Mouse (Mus musculus) gonadal fat pad, adult 2 months (tissue): Measurements from ENCODE around the gene Mdh1b. TPM values are rescaled to one million over a fixed set of nuclear protein-coding genes. Genes with fewer than 3 reads are reported as not detected.

Experiments used
- DNase-seq: peaks from one replicate; pipeline ENCODE4 v3.0.0-alpha.2; 2012; ENCODE audit warnings: low read depth
- polyA plus RNA-seq: library from polyadenylated mRNA; depleted of rRNA; stranded (reverse); fragments of >200 nt; gene quantifications from 2 replicates; pipeline ENCODE4 v1.2.3, GENCODE M21; 2012; rRNA removed

The Mdh1b gene
- polyA plus RNA-seq: 0.26 and 0.49 TPM in 2 replicates

DNA sequence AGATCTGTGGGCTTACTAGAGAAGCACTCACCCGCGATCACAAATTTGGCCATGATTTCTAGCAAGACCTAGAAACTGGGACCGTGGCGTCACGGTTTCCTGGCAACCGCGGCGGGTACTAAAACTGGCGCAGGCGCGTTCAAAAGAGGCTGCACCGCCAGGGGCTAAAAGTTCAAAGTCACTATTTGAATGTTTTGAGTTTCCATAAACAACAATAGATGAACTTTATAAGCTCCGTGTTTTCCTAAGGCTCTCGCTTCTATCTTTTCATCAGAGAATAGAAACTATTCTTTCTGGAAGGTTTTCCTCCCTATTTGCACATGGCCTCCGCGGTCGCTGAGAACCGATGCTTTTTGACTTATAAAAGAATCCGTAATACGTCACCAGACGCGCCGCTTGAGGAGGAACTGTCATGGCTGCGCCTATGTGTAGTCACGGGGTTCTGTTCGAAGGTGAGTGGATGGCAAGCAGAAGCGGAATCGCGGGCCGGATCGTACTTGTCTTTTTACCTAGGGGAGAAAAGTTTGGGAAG, at the start of gene Mdh1b, which contains the start of gene Fastkd2:
Mdh1b (minus strand) TSS at position 79 of the 532 bp plus-strand sequence.
Fastkd2 (plus strand) TSS at position 375 of the 532 bp plus-strand sequence.
- peak; percentile 71 for DNase-seq

DNA sequence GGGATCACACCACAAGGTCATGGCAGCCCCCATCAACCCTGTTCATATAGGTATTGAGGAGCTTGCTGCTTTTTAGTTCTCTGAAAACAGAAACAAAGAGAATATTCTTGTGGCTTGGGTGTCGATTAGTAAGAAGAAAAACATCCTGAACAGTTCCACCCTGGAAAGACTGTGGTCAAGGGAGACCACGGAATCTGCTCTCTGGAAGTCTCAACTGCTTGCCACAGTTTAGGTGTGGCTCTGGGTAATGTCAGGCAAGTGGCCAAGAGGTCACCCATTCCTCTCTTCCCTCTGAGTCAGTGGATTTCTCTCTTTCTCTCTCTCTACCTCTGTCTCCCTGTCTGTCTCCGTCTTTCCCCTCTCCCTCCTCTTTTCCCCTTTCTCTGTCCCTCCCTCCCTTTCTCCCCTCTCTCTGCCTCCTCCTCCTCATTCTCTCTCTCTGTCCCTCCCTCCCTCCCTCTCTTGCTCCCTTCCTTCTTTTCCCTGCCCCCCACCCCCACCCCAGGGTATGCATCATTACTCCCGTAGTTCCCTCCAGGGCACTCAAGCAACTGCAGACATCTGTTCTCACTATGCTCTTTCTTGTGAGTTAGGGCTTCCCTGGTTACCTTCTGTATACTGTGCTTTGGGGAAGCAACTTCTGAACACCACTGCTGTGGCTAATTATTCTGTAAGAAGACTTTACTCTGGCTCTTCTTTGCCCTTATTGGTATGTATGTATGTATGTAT, 46.9 kb upstream of the Mdh1b start:
- DNase-seq: no peak

DNA sequence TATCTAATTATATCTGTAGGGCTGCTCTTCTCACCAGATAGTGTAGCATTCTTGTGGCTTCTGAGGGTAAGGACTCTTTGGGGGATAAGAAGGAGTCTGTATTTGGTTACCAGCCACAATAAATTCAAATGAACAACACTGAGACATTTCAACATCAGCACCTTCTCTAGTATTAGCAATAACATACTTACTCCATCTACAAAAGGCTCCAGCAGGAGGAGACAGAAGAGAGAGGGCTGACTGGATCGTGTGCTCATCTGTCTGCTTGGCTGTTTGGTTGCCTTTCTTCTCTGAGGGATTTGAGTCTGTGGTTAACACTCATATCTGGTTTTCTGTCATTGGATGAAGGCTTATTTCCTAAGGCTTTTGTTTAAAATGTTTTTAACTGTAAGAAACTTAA, 46.3 kb upstream of the Mdh1b start:
- DNase-seq: no peak

DNA sequence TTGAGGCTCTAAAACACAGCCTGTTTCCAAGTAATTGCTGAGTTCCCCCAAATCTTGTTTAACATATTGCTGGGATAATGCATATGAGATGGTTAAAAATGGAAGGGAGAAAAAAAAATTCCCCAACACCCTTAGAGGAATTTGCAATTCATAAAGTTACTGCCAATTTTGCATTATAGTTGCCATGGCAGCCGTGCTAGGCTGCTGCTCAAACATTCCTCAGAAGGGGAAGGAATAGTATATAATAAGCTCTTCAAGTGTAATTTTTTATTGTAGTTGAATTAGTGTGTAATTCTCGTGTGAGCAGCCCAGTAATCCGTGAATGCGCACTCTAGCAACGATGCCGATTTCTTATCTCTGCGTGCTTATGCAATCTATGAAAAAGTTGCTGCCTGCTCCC, 40.2 kb upstream of the Mdh1b start:
- no peak for DNase-seq

DNA sequence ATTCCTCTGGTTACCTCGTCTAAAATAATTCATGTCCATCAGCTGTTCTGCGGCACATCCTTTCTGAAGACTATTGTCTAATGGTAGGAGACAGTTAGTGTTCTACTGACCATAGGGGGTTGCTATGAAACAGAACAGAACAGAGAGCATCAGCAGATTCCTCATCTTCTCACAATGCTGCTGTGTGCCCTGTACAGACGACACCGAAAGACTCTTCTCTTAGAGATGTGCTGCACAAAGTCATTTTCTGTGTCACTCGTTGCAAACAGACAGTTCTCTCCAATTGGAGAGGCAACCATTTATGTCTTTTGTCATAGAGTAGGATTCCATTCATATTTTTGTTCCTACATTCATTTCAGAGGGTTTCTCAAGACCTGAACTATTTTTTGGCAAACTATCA, 39.0 kb upstream of the Mdh1b start, which contains the start of gene 4933402D24Rik:
4933402D24Rik (minus strand) TSS at position 101 of the 400 bp plus-strand sequence.
- no peak for DNase-seq

GRCm38 (mm10) chr1:63768112-63768511, 38.0 kb upstream of the Mdh1b start:
- no peak for DNase-seq

GRCm38 (mm10) chr1:63764395-63764794, 34.3 kb upstream of the Mdh1b start:
- DNase-seq: no peak

GRCm38 (mm10) chr1:63763881-63764386, 33.8 kb upstream of the Mdh1b start:
- DNase-seq: no peak

DNA sequence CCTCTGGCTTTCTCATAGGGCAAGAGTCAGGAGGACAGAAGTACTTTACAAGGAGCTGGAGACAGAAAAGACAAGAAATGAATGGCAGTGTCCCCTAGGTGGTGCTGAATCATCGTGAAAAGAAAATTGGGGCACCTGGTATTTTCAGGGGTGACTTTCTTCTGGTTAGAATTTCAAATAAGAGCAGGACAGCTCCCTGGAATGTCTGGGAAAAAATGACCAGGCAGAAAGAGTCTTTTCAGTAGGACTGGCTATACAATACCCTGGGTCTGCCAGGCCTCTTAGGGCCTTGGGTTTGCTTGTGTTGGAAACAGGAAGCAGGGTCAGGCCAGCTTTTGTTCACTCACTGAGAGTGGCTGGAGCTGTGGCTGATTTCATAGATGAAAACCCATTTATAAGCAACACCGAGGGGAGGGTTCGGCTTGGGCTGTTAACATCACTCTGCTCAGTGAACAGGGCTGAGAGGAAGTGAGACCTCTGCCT, 33.1 kb upstream of the Mdh1b start:
- DNase-seq: no peak

GRCm38 (mm10) chr1:63756005-63756404, 25.9 kb upstream of the Mdh1b start:
- no peak for DNase-seq

- DNase-seq: no peak
Measured at GRCm38 (mm10) chr1:63729796-63730195, 322 bp downstream of the Mdh1b start.

- no peak for DNase-seq
Measured at GRCm38 (mm10) chr1:63720161-63720560, 10.0 kb downstream of the Mdh1b start.

- peak; percentile 86 for DNase-seq
Measured at GRCm38 (mm10) chr1:63708876-63709275, 21.2 kb downstream of the Mdh1b start.

- no peak for DNase-seq
Measured at GRCm38 (mm10) chr1:63705733-63706132, 24.4 kb downstream of the Mdh1b start.

DNA sequence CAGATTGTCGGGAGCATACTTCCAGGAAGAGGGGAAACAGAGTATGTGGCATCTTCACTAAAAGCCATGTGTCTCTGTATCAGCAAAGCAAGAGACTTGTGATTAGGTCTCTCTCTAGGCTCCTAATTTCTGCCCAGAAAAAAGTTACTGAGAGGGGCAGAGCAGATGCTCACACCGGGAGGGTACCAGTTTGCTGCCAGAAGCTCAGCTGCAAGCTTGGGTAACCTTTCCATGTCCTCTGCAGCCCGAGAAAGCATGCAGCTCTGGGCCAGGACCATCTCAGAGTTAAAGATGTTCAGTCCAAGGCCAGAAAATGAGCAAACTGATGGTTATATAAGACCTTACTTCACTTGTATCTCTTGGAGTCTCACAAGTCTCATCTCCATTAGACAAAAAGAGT, 33.3 kb downstream of the Mdh1b start:
- no peak for DNase-seq

DNA sequence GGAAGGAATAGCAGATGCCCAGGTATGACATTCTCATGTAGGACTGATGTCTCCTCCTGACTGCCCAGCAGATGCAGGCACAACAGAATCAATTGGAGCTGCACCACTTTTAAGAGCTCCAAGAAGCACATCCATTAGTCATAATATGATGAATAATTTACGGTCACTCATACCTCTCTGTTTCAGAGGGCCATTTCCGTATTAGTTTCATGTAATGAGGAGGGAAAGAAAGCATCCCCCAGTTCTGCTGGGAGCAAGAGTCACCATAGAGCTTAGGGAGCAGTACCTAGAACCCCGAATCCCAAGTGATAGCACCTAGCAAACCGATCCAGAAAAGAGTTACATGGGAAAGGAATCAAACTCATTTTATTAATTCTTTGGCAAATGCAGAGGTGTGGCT, 43.3 kb downstream of the Mdh1b start, which contains the start of gene Dytn:
Dytn (minus strand) TSS at position 101 of the 400 bp plus-strand sequence.
- no peak for DNase-seq

GRCm38 (mm10) chr1:63675975-63676374, 54.1 kb downstream of the Mdh1b start:
- no peak for DNase-seq

DNA sequence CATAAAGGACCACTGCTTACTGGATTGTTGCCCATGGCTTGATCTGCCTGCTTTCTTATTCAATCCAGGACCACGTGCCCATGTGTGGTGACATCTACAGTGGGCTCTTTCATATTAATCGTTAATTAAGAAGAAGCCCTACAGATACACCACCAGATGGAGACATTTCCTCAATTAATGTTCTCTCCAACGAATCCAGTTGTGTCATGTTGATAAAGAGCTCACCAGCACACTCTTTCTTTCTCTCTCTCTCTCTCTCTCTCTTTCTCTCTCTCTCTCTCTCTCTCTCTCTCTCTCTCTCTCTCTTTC, 61.3 kb downstream of the Mdh1b start:
- DNase-seq: no peak

DNA sequence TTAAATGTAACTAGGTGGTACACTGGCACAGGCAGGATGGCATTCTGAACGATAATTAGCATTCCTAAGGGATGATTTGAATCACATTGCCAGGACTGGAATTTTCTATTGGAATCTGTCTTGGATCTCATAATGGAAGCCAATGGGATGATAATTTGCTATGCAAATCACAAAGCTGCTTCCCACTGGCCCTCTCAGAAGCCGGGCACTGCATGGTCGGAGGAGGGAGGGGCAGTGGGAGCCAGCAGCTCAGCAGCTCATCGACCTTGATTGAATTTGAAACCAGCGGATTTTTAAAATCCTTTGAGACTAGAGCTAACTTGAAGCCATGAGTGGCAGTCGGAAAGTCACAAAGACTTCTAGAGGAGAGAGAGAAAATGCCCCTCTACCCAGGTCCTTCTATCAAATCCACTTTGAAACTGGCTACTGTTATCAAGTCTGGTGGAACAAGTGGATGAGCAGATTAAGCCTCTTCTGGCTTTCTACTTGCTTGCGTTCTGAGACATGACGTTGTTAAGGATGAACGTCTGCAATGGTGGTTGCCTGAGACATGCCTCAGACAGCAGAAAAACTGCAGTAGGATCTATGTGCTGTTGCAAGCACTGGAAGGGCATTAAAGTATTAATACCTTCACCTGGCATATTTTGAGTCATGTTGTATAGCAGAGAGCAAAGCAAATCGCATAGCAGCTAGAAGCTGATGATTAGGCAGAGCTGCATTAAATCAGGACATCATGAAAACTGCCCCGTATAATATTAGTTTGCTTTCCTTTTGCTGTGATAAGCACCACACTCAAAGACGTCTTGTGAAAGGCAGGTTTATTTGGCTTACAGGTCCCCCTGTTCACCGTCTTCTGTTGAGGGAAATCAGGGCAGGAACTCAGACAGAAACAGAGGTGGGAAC, 61.9 kb downstream of the Mdh1b start:
- DNase-seq: no peak

DNA sequence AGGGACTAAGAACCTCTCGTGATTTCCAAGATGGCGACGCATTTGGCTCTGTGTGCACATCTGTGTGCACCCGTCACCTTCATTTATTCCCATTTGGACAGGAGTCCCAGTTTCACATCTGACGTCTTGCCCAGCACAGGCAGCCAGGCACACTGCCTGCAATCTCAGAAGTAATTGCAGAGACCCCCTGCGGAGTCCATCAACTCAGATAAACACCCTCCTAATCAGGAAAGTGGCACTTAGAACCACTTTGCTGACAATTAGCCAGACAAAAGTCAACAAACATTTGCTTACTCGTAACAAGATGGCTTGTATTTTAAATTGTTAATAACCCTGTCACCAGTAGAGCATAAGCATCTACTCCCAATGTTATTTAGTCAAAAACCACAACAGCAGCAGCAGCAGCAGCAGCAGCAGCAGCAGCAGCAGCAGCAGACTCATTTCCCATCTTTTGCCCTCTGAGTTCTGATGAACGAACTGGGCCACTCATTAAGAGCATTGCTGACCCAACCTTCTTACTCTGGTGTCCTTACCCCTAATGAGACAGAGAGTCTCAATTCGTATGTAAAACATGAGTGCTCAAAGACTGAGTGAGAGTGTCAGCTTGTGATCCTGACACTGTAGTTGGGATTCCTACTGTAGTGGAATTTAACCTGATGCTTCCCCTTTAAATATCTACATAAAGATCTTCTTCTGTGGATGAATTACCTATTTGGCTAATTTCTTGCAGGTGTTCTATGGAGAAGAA, 62.7 kb downstream of the Mdh1b start:
- no peak for DNase-seq

DNA sequence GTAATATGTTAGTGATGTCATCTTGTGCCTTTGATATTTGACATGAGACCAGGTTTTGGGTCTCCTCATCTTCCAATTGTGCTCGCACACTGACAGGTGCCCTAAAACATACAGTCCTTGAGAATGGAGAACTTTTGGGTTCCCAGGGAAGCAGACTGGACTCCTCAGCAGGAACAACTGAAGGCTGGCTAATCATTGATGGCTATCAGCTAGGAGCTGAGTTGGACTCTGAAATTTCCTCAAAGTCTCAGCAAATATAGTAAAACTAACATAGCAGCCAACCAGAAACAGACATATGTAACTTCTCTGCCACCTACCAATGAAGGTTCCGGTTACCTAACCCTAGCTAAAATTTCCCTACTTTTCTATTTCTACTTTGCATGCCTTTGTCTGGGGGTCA, 64.0 kb downstream of the Mdh1b start:
- DNase-seq: no peak
